Mouse (Mus musculus) left cerebral cortex, postnatal 25 days (tissue): ENCODE measurements at regions not wholly inside any gene's neighbourhood (a gene's known extent, or its start where the extent isn't known, plus 50 kb on each side); places are given as distances from the start of the nearest gene placed in this dataset.
A peak's percentile ranks its signal among the peaks of the same experiment; 100 is the strongest.

Experiments
- DNase-seq, 2 experiments: peaks; one replicate each; pipeline ENCODE4 v3.0.0; 2022; ENCODE audit warnings: low spot score in 2 of 2, mixed read lengths in 1 of 2
- intact Hi-C: fragments of 180-260 bp; cut with DNase I; formaldehyde crosslinking; loops from one replicate; pipeline ENCODE4 v1.15.1; 2025

- intact Hi-C loops, result loop anchor here (5.0 kb wide), 1 partner anchor 670 kb away; no protein-coding TSS in a partner anchor
- no peak for DNase-seq
These were observed 122.7 kb upstream of the Rcn1 start for GRCm38 (mm10) chr2:105521841-105522240.

GRCm38 (mm10) chr2:105523297-105523802, 124.2 kb upstream of the Rcn1 start:
- intact Hi-C loops, result loop anchor here (1.0 to 5.0 kb wide), 2 partner anchors 559 to 669 kb away; no protein-coding TSS in a partner anchor

DNA sequence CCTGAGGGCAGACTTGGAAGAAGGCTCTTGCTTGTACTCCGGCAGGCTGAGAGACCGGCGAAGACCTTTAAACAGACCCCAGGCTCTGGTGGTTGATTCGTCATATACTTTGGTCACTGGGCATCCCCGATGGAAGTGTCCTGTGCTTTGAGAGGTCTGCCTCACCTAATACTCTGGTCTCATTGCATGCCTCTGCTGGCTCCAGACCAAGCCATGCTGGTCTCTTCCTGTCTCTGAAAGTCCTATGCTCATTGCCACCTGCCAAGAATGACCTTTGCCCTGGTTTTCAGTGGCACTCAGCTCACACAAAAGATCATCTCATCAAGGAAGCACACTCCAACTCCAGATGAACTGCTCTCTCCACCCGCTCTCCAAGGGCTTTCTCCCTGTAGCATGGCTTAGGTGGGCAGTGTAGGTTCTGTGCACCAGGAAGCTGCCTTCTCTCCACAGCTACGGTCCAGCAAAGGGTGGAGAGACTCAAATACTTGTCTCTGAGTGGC, 126.0 kb upstream of the Rcn1 start:
- intact Hi-C loops, result no loop called here

More at GRCm38 (mm10) chr2:105523297-105523802, 124.2 kb upstream of the Rcn1 start:
- DNase-seq, result peak; percentile 28

GRCm38 (mm10) chr2:105528535-105528934, 129.4 kb upstream of the Rcn1 start:
- intact Hi-C loops, result no loop called here
- DNase-seq, result no peak

More for the DNA sequence above, 126.0 kb upstream of the Rcn1 start:
- DNase-seq, result no peak

DNA sequence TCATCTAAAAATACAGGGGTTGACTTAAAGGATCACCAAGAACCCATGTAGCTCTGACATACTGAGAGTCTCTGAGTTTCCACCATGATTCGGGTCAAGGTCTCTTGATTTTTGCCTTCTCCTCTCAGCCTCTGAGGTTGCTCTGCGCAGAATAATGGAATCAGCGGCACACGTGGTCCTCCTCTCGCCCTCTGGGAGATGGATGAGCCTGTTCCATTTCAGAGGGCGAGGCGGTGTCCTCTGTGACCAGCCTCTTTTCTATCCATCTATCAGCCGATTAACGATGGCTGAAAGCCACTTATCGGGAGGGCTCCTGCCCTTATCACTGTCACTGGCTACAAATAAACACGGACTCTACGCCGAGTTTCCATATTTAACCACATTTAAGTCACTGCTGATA, 124.6 kb upstream of the Pax6 start:
- DNase-seq, result no peak
- intact Hi-C loops, result loop anchor here (1.0 kb wide), 1 partner anchor 8 kb away; no protein-coding TSS in a partner anchor

DNA sequence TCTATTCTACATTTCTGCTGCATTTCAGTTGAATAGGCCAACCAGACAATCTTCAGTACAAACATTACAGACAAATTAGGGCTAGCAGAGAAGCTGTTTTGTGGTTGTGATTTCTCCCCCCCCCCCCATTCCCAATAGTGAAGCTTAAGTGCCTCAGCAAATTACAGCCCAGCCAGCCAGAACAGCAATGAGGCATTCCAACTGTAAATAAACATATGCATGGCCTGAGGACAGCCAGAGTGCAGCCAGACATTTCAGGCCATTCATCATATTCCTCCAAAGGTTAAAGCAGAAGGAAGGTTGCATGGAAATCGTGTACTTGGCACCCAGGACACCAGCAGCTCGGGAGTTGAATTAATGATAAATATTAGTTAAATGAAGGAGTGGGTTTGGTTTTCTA, 116.6 kb upstream of the Pax6 start:
- no peak for DNase-seq
- intact Hi-C loops, result no loop called here

DNA sequence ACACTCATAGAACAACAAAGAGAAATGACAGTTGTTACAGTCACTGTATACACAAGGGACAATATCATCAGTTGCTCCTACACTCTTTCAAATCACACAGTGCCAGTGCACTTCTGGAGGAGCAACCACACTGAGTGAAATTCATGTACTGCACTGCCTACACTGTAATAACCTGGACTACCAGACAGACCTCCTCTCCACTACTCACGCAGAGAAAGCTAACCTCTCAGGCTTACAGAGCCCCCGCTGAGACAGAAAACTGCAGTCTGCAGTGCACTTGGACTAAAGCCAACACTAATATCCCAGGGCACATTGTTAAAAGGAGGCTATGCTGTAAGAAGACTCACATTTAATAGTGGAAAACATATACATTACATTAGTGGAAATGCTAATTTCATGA, 81.9 kb upstream of the Pax6 start:
- intact Hi-C loops, result no loop called here
- DNase-seq, result no peak

DNA sequence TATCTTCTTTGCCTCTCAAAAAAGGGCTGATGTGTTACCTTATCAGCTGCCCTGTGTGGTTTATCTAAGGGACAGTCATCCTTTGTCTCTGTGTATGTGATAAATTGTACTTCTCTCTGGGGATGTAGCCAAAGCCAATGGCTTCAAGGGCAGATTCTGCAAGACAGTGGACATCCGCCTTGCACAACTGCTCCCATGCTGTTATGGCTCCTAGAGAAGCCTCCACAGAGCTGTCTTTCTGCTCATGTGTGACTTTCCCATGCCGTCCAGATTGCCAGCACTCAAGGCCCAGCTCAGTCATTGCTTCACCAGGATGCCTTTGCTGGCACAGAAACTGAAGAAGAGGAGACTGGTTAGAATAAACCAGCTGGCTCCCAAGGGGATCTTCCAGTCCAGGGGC, 74.6 kb upstream of the Pax6 start:
- no peak for DNase-seq
- intact Hi-C loops, result no loop called here

- intact Hi-C loops, result loop anchor here (10.0 kb wide), 1 partner anchor 590 kb away; no protein-coding TSS in a partner anchor
- no peak for DNase-seq
These were observed 64.1 kb upstream of the Pax6 start for GRCm38 (mm10) chr2:105604553-105605116.

DNA sequence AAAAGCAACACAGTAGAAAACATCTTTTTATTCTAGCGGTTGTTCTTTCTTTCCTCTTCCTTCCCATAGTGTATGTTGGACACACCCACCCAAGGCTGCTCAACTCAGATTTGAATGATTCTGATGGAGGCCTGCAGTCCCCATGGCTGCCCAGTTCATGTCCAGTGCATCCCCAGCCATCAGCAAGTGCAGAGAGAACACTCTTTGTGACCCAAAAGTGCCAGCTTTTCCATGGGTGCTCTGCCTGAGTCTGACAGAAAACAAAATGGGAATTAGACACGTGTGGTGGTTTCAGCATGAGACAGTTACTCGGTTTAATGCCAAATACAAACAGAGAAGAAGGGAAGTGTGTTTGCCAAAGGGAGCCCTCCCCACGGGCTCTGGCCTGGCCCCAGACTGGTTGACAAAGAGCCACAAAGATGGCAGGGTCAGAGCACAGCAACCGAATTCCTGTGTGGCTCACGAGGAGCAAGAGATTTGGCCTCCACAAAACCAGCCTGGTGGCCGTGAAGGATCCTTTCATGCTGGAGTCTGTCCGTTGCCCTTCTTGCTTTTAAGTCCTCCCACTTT, 60.6 kb upstream of the Pax6 start:
- no peak for DNase-seq

DNA sequence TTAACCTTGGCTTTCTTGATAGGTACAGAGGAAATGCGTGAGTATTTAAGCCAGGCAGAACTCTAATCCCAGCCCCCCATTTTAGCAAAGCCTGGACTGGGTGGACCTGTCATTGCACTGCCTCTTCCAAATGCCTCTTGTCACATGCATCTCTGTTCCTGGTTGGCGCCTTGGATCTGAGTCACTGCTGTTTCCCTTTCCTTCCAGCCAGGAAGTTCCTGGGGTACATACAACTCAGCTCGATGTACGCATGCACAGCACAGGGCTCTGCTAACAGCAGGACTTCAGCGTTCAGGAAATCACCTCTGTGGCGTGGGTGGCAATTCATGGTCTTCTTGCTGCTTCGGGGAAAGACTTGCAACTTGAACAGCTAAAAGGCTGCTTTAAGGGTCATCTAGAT, 59.9 kb upstream of the Pax6 start:
- intact Hi-C loops, result loop anchor here (10.0 kb wide), 1 partner anchor 586 kb away; no protein-coding TSS in a partner anchor
- DNase-seq, result no peak

More for the DNA sequence above, 60.6 kb upstream of the Pax6 start:
- intact Hi-C loops, result loop anchor here (10.0 kb wide), 1 partner anchor 587 kb away; no protein-coding TSS in a partner anchor

- no peak for DNase-seq
- intact Hi-C loops, result loop anchor here (10.0 kb wide), 1 partner anchor 704 kb away; no protein-coding TSS in a partner anchor
These were observed 57.7 kb upstream of the Pax6 start for GRCm38 (mm10) chr2:105611014-105611413.

GRCm38 (mm10) chr2:105611651-105612050, 57.0 kb upstream of the Pax6 start:
- no peak for DNase-seq
- intact Hi-C loops, result loop anchor here (10.0 kb wide), 1 partner anchor 703 kb away; no protein-coding TSS in a partner anchor

GRCm38 (mm10) chr2:105612051-105612664, 56.5 kb upstream of the Pax6 start:
- intact Hi-C loops, result loop anchor here (10.0 kb wide), 1 partner anchor 703 kb away; no protein-coding TSS in a partner anchor

DNA sequence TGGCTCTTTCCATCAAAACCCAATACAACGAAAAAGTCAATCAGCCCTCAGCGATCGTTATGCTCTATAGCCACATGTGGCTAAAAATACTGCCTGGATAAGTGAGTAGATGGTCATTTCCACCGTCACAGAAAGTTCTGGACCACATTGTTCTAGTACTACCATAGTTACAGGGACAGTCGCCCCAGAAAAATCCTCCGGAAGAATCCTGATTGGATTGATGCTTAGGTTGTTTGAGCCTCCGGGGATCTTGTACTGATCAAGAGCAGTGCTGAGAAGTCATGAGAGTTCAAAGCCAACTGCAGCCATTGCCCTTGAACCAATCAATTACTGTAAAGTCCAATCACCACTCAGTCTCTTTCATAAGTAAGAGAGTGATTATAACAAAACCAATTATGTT, 56.0 kb upstream of the Pax6 start:
- DNase-seq, result no peak
- intact Hi-C loops, result loop anchor here (10.0 kb wide), 1 partner anchor 702 kb away; no protein-coding TSS in a partner anchor

More at GRCm38 (mm10) chr2:105612051-105612664, 56.5 kb upstream of the Pax6 start:
- no peak for DNase-seq

- intact Hi-C loops, result loop anchor here (10.0 kb wide), 1 partner anchor 702 kb away; no protein-coding TSS in a partner anchor
These were observed 55.5 kb upstream of the Pax6 start for GRCm38 (mm10) chr2:105613243-105613642.

DNA sequence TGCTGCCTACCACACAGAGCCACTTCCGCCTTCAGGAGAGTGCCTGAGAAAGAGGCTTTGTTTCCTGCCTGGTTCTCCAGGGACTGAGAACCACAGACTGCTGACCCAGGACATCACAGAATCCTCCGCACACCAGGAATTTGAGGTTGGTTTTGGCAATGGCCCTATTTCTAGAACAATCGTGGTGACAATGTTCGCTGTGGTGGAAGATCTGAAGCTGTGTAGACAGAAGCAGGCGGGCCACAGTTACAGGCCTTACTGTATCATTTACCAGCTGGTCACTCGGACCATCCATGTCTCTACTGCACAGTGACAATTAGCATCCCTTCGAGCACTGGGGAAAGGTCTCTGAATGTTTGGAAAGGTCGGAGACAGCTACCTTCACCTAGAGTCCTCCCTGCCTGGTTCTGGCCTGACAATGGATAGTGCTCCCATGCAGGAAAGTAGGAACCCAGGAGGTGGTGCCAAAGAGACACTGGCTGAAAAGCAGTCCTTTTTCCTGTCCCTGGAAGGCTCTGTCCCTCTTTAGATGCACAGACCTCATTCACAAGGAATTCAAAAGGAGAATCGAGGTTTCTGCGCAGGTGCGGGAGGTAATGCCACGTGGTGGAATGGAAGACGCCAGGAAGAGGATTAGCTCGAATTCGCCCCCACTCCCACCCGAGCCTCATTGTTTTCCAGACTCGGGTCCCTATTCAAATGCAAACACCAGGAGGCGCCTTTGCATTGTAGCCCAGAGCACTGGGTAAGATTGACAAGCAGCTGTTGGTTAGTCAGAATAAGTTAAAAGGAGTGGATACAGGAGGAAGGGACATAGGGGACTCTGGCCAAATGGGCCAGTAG, 52.6 kb upstream of the Pax6 start:
- DNase-seq, result peak; percentile 14 to 29
- intact Hi-C loops, result loop anchor here (2.0 to 10.0 kb wide), 3 partner anchors 371 to 699 kb away; no protein-coding TSS in a partner anchor

More at GRCm38 (mm10) chr2:105613243-105613642, 55.5 kb upstream of the Pax6 start:
- DNase-seq, result no peak
